Mouse (Mus musculus) cerebellum, adult 18-20 months (tissue): Measurements from ENCODE around the gene Tmem252.
"Not testable (repeated sequence)": the region's sequence is repeated elsewhere in the genome, so short reads cannot be mapped to it uniquely, and the experiment has no call there.

ENCODE experiments used
- DNase-seq, 2 experiments: peaks; one replicate each; pipeline ENCODE4 v3.0.0; 2021

The Tmem252 gene

DNA sequence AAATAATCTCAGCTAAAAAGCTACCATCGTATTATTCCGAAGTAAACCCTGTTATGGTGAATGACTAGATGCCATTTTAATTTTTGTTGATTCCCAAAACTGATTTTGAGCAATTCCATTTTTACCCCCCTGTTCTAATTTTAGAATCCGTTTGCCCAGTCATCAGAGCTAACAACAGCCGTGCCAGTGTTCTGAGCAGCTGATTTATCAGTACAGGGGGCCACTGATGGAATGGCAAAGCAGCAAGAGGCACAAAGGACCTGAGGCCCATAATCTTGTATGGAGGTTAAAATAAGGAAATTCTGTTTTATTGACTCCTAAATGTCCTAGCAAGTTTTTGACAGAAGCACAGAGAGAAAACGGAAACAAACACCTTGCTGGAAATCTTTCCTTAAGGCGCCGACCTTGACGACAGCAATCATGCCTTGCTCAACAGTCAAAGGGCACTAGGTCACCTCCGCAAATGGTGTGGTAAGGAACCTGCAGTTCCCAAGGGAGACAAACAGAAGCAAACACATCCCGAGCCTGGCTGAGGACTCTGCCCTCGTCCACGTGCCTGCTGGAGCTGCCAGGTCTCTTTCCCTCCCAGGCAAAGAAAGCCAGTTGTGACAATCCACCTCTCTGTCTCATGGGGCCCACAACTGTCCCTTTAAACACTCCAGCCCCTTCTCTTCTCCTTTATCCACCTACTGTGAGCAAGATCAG is 9.4 kb downstream of the Tmem252 start:
- DNase-seq, result no peak

- no peak for DNase-seq
These were observed 12.6 kb downstream of the Tmem252 start for GRCm38 (mm10) chr19:24686411-24686810.

DNA sequence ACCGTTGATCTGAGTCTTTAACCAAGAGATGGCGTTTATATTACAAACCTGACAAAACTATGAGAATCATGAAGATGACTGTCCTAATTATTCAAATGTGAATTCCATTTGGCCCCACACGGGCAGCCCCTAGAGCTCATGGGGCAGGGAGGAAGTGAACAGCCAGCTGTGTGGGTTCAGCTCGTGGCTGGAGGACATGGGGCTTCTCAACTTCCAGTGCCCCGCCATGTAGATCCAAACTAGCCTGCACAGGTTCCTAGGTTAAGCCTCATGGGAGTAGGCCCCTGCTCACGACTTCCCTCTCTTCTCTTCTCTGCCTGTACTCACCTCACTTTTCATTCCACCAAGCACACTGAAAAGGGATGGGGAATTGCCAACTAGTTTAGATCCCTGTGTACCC is 14.5 kb downstream of the Tmem252 start:
- no peak for DNase-seq

DNA sequence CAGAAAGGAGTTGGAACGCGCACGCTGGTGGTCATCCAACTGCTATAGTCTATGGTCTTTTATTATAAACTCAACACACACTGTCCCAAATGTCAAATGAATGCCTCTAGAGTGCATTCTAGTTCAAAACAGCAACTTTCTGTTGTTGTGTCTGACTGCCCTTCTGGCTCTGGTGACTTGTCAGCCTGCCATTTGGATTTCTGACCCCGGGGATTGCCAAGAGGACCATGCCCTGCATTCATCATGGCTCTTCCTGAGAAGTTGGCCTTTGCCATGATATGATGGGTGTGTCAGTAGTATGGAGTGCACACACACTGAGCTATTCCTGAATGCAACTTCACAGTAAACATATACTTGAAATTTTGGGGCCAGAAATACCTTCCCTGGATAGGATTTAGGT is 15.7 kb downstream of the Tmem252 start:
- DNase-seq, result no peak

GRCm38 (mm10) chr19:24692691-24693090 is 18.9 kb downstream of the Tmem252 start:
- no peak for DNase-seq

GRCm38 (mm10) chr19:24697946-24698345 is 24.1 kb downstream of the Tmem252 start:
- DNase-seq, result no peak

GRCm38 (mm10) chr19:24698651-24699050 is 24.8 kb downstream of the Tmem252 start:
- DNase-seq, result no peak

DNA sequence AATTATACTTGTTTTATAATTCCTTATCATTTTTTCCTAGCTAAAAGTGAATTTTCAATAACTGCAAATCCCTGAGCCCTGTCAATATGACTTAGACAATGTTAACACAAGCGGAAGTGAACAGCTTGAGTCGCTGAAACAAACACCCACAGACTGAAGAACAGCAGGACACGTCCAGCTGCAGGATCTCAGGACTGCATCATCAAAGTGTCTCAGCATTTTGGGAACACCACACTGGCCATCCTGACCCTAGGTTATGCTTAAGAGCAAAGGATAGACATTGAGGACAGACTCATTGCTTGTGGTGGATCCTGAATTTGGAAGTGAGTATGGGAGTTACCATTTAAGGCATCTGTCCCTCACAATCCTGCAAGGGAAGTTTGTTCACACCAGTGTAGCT is 25.4 kb downstream of the Tmem252 start:
- no peak for DNase-seq

DNA sequence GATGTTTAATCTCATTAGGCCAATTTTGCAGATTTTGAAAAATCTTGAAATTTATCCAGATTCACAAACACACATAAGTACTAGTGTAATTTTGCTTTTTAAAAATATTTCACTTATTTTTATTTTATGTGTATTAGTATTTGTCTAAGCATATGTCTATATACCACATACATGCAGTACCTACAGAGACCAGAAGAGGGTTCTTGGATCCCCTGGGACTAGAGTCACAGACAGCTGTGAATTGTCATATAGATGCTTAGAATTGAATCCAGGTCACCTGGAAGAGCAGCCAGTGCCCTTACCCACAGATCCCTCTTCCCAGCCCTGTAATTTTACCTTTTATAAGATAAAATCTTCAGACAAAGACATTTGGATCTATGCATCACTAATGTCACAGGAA is 26.1 kb downstream of the Tmem252 start:
- DNase-seq, result no peak

DNA sequence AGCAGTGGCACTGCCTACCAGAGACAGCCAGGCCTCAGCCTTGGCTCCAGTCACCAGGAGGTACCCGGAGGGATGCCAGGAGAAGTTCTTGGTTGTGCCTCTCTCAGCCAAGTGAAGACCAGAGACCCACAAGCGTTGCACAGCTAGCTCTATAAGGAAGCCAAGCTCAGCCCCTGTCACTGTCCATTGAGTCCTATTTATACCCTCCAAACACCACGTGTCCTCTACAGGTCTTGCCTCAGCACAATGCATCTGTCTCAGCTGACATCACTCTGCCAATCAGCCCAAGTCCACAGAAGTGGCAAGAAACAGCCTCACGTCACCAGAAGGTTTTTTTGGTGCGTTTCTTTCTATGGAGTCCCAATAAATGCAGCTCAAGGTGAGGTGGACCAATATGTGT is 26.9 kb downstream of the Tmem252 start:
- DNase-seq, result no peak

DNA sequence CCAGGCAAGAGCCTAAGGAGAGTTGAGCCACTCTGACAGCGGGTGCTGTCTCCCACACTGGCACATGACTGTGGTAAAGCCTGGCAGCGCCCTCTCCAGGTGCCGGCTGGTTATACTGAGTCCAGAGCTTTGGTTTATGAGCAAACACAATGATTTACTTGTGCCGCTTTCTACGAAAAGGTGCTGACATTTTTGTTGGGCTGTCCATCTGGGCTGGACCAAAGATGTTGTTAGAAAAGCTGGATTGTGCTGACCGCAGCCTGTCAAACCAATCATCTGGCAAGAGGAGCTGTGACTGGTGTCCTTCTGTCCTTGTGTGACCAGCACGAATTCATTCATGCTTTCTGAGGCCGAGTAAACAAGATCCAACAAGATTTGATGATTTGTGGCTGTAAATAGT is 27.9 kb downstream of the Tmem252 start:
- no peak for DNase-seq

DNA sequence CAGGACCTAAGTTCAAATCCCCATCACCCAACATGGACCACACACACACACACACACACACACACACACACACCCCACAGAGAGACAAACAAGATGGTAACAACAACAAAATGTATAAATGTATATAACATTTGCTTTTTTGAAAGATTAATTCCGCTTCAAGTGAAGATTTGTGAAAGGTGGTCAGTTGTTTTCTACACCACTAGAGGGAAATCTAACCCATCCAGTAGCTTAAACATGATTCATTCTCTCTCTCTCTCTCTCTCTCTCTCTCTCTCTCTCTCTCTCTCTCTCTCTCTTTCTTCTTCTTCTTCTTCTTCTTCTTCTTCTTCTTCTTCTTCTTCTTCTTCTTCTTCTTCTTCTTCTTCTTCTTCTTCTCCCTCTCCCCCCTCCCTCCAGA is 29.4 kb downstream of the Tmem252 start:
- not testable (repeated sequence) for DNase-seq

- no peak for DNase-seq
These were observed 29.9 kb downstream of the Tmem252 start for GRCm38 (mm10) chr19:24703680-24704079.

- no peak for DNase-seq
These were observed 30.5 kb downstream of the Tmem252 start for GRCm38 (mm10) chr19:24704326-24704725.

DNA sequence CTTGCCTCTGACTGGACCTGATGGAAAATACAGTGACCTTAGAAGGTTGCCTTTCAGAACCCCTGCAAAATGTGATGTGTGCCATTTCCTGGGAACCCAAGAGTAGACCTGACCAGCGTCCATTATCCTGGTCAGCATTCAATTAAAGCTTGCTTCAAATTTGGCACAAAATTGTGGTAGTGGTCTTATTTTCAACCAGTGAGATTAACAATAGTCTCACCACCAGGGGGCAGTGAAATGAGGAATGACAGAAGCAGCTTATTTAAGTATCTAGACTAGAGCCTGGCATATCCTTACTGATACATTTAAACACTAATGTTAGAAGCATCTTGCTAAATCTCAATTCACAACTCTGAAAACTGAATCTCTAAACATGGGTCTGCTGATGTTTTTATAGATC is 31.6 kb downstream of the Tmem252 start:
- no peak for DNase-seq

GRCm38 (mm10) chr19:24707071-24707906 is 33.5 kb downstream of the Tmem252 start:
- DNase-seq, result no peak

GRCm38 (mm10) chr19:24708032-24708431 is 34.2 kb downstream of the Tmem252 start:
- DNase-seq, result no peak

- DNase-seq, result no peak
These were observed 42.7 kb downstream of the Tmem252 start for GRCm38 (mm10) chr19:24716303-24717097.

GRCm38 (mm10) chr19:24718021-24718420 is 44.2 kb downstream of the Tmem252 start:
- no peak for DNase-seq

DNA sequence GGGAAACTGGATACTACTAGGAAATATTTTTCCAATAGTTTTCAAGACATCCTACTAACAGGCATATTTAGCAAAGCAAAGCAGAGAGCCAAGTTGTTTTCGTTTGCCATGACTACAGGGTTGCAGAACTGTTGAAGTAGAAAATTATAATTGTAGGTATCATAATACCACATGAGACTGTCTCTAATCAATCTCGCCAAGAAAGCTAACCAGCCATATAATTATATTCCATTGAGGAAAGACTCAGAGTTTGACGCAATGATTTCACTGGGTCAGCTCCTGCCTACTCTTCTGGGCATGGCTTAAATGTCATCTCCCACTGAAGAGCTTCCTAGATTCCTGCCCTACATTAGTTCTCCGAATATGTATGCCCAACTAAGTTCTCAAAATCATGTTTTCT is 45.7 kb downstream of the Tmem252 start:
- DNase-seq, result no peak

DNA sequence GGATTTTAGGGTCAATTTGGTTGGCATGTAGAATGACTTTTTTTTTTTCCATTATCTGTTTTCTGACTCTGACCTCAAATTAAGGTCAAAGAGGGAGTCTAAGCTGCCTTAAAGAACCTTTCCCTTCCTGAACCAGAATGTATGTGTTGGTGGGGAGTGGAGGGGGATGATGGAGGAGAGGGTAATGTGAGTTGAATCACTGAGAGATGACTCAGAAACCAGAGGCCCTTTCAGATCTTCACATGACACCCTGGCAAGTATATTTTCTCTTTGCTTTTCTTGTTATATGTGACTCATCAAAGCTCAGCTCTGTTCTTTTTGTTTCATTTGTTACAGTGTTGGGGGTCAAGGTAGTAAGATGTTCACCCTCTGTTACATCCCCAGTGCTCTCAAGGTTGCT is 46.6 kb downstream of the Tmem252 start:
- no peak for DNase-seq

GRCm38 (mm10) chr19:24724362-24724761 is 50.6 kb downstream of the Tmem252 start:
- no peak for DNase-seq

DNA sequence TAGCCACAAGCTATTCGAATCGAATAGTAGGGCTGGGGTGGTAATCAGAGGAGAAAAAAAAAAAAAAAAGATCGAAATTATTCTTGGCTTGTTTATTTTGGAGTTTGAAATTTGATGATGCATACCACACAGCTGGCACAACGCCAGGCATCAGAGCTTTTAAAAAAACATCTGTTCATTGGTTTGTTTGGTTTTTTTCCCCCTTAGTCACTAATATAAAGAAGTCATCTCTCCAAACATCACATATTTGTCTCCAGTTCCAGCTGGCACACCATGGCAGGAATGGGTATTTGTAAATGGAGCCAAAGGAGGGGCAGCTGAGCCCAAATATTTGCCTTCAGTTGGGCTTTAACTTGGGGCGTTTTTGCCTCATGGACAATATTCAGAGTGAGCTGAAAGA is 56.9 kb downstream of the Tmem252 start:
- DNase-seq, result no peak
